Mouse (Mus musculus) CH12.LX (cell line): ENCODE data around the gene Tmem52. TPM values are rescaled to one million over a fixed set of nuclear protein-coding genes. Genes with fewer than 3 reads are reported as not detected.

ENCODE experiments used
- DNase-seq: peaks from one replicate; pipeline ENCODE4 v3.0.0-alpha.2; 2013; ENCODE audit errors: extremely low read depth
- H3K27ac ChIP-seq: 2 replicates; pipeline ENCODE4 v1.5.1; 2012; ENCODE audit warnings: low read depth, mild to moderate bottlenecking, control low read depth, moderate library complexity; ENCODE audit not compliant: insufficient read depth
- H3K27me3 ChIP-seq: replicated peaks from 2 replicates; pipeline ENCODE3; 2012; ENCODE audit warnings: inconsistent platforms
- H3K36me3 ChIP-seq, 2 experiments: replicated peaks in 1 of 2; 2 replicates each; pipeline versions ENCODE3 to v1.6.1; 2012; ENCODE audit warnings: inconsistent platforms in 1 of 2, low read length in 1 of 2, mild to moderate bottlenecking in 1 of 2, mixed read lengths in 1 of 2, moderate library complexity in 1 of 2; ENCODE audit not compliant: control insufficient read depth in 1 of 2, insufficient read depth in 1 of 2
- H3K4me1 ChIP-seq, 2 experiments: 2 replicates each; pipeline ENCODE4 v1.6.1; 2012; ENCODE audit warnings: inconsistent platforms in 1 of 2, moderate library complexity in 1 of 2; ENCODE audit not compliant: insufficient read depth in 2 of 2, control insufficient read depth in 1 of 2
- H3K4me2 ChIP-seq: 2 replicates; pipeline ENCODE4 v1.6.1; 2012; ENCODE audit warnings: low read depth, mild to moderate bottlenecking, control low read depth; ENCODE audit not compliant: poor library complexity, insufficient read depth, severe bottlenecking
- H3K4me3 ChIP-seq, 3 experiments: fragments of 150-350 bp in 1 of 3; sonication (generic) in 1 of 3; replicated peaks in 1 of 3; 2 replicates each; pipeline versions ENCODE3 to v1.5.1; 2011 to 2012; ENCODE audit warnings: low read depth in 2 of 3, low read length in 2 of 3, mild to moderate bottlenecking in 2 of 3, moderate library complexity in 2 of 3, control low read depth in 1 of 3, improper control_type of control experiment in 1 of 3, inconsistent platforms in 1 of 3, mixed read lengths in 1 of 3; ENCODE audit not compliant: poor library complexity in 1 of 3
- H3K79me2 ChIP-seq: replicated peaks from 2 replicates; pipeline ENCODE4 v1.6.1; 2012; ENCODE audit warnings: mild to moderate bottlenecking, moderate library complexity; ENCODE audit not compliant: control insufficient read depth, poor library complexity, insufficient read depth, severe bottlenecking; ENCODE audit errors: extremely low read depth
- H3K9ac ChIP-seq: 2 replicates; pipeline ENCODE4 v1.6.1; 2012; ENCODE audit warnings: low read depth, mild to moderate bottlenecking, control low read depth, moderate library complexity; ENCODE audit not compliant: insufficient read depth
- H3K9me3 ChIP-seq: replicated peaks from 2 replicates; pipeline ENCODE3; 2012; ENCODE audit warnings: low read length, inconsistent platforms, mixed read lengths
- CHD1 ChIP-seq: IDR thresholded peaks from 2 replicates; pipeline ENCODE4 v1.6.1; 2012; ENCODE audit warnings: low read depth, low read length, improper control_type of control experiment, inconsistent platforms
- CHD2 ChIP-seq: IDR thresholded peaks from 2 replicates; pipeline ENCODE4 v1.6.1; 2011; ENCODE audit warnings: low read length, improper control_type of control experiment
- CTCF ChIP-seq, 2 experiments: IDR thresholded peaks in 1 of 2; conservative IDR thresholded peaks in 1 of 2; 2 replicates each; pipeline ENCODE4 v1.5.1; 2011 to 2012; ENCODE audit warnings: low read depth in 2 of 2, low read length in 2 of 2, improper control_type of control experiment in 1 of 2, inconsistent platforms in 1 of 2, mild to moderate bottlenecking in 1 of 2, moderate library complexity in 1 of 2
- EP300 ChIP-seq: IDR thresholded peaks from 2 replicates; pipeline ENCODE4 v1.6.1; 2011; ENCODE audit warnings: low read length, improper control_type of control experiment
- GABPA ChIP-seq: IDR thresholded peaks from 2 replicates; pipeline ENCODE4 v1.6.1; 2012; ENCODE audit warnings: low read depth, low read length, improper control_type of control experiment, inconsistent platforms; ENCODE audit not compliant: insufficient replicate concordance
- HCFC1 ChIP-seq: IDR thresholded peaks from 2 replicates; pipeline ENCODE4 v1.6.1; 2012; ENCODE audit warnings: low read depth, mild to moderate bottlenecking, inconsistent platforms, low read length, improper control_type of control experiment
- IRF4 ChIP-seq: IDR thresholded peaks from 2 replicates; pipeline ENCODE4 v1.6.1; 2014; ENCODE audit warnings: low read depth, mild to moderate bottlenecking, inconsistent platforms, low read length, improper control_type of control experiment
- MAFK ChIP-seq: IDR thresholded peaks from 2 replicates; pipeline ENCODE4 v1.6.1; 2011; ENCODE audit warnings: low read length, improper control_type of control experiment; ENCODE audit not compliant: insufficient replicate concordance
- MAX ChIP-seq: IDR thresholded peaks from 2 replicates; pipeline ENCODE4 v1.6.1; 2011; ENCODE audit warnings: low read length, improper control_type of control experiment
- MXI1 ChIP-seq: IDR thresholded peaks from 2 replicates; pipeline ENCODE4 v1.6.1; 2011; ENCODE audit warnings: mild to moderate bottlenecking, low read depth, low read length, improper control_type of control experiment
- MYC ChIP-seq: IDR thresholded peaks from 2 replicates; pipeline ENCODE4 v1.6.1; 2011; ENCODE audit warnings: low read depth, mild to moderate bottlenecking, improper control_type of control experiment, low read length
- NELFE ChIP-seq: IDR thresholded peaks from 2 replicates; pipeline ENCODE4 v1.6.1; 2011; ENCODE audit warnings: low read depth, low read length, improper control_type of control experiment
- NRF1 ChIP-seq: IDR thresholded peaks from 2 replicates; pipeline ENCODE4 v1.6.1; 2014; ENCODE audit warnings: low read depth, mild to moderate bottlenecking, inconsistent platforms, low read length, improper control_type of control experiment, moderate library complexity
- POLR2AphosphoS2 ChIP-seq: IDR thresholded peaks from 2 replicates; pipeline ENCODE4 v1.6.1; 2011; ENCODE audit warnings: low read depth, low read length, improper control_type of control experiment
- TCF12 ChIP-seq: IDR thresholded peaks from 2 replicates; pipeline ENCODE4 v1.6.1; 2014; ENCODE audit warnings: low read depth, mild to moderate bottlenecking, inconsistent platforms, low read length, improper control_type of control experiment
- UBTF ChIP-seq: IDR thresholded peaks from 2 replicates; pipeline ENCODE4 v1.6.1; 2012; ENCODE audit warnings: low read depth, mild to moderate bottlenecking, inconsistent platforms, low read length, improper control_type of control experiment, moderate library complexity
- USF2 ChIP-seq: conservative IDR thresholded peaks from 2 replicates; pipeline ENCODE4 v1.6.1; 2011; ENCODE audit warnings: low read depth, low read length, improper control_type of control experiment
- ZKSCAN1 ChIP-seq: IDR thresholded peaks from 2 replicates; pipeline ENCODE4 v1.6.1; 2012; ENCODE audit warnings: low read depth, inconsistent platforms, low read length, improper control_type of control experiment, borderline replicate concordance
- ZMIZ1 ChIP-seq: IDR thresholded peaks from 2 replicates; pipeline ENCODE4 v1.6.1; 2012; ENCODE audit warnings: low read depth, mild to moderate bottlenecking, inconsistent platforms, low read length, improper control_type of control experiment
- ZNF384 ChIP-seq: IDR thresholded peaks from 2 replicates; pipeline ENCODE4 v1.6.1; 2012; ENCODE audit warnings: low read depth, low read length, improper control_type of control experiment, inconsistent platforms
- dilution Hi-C: fragments of 300-500 bp; cut with MboI; formaldehyde crosslinking; loops from 2 replicates; pipeline ENCODE4 v1.14.3; 2020; ENCODE audit warnings: low sequenced_read_pairs; ENCODE audit not compliant: extremely low pct_unique_long_range_greater_than_20kb, extremely low pct_ligation_motif_present
- in situ Hi-C: fragments of 300-500 bp; cut with MboI; formaldehyde crosslinking; loops from 3 replicates; pipeline ENCODE4 v1.14.3; 2019; ENCODE audit warnings: low sequenced_read_pairs, low pct_ligation_motif_present, low pct_unique_long_range_greater_than_20kb, mixed read lengths
- polyA plus RNA-seq: library from polyadenylated mRNA; unstranded; fragments of >175 nt; gene quantifications from 2 replicates; pipeline ENCODE4 v1.2.1, GENCODE M21; 2012; ENCODE audit warnings: low read depth; ENCODE audit not compliant: insufficient read length
- total RNA-seq, 2 experiments: library from RNA; depleted of rRNA; stranded (reverse); fragments of 300-350 nt in 1 of 2; fragments of >200 nt in 1 of 2; gene quantifications; 2 replicates each; pipeline ENCODE4 v1.2.3; 2012 to 2014

The Tmem52 gene
- total and polyA plus RNA-seq, 3 experiments: 0.34 to 0.59 TPM; not detected in 1

- Histone ChIP-seq H3K36me3 (peaks cover 7 to 46% of the 10 kb centered on the region in 2 experiments), H3K4me1 (peaks cover 14 to 51% of the 10 kb centered on the region in 2 experiments), H3K4me3 (no peak overlapping the region), H3K27me3 (no peaks in the 10 kb centered on the region), H3K9ac (no peak overlapping the region), H3K27ac (no peak overlapping the region), H3K4me2 (no peak overlapping the region; the same call in 1 of the 2 replicates), H3K9me3 (no peaks in the 10 kb centered on the region), H3K79me2 (peaks cover 95% of the 10 kb centered on the region)
- DNase-seq: no peak
- TF ChIP-seq TCF12: no peak
- no peak for TF ChIP-seq NRF1
- TF ChIP-seq GABPA: no peak
- TF ChIP-seq IRF4: 0 out of 2 replicates have a peak, but pooled peaks have one; percentile 44
- peak; percentile 67; the same call in 1 of the 2 replicates for TF ChIP-seq EP300
- in situ Hi-C loops (loop anchor here (10.0 kb wide), 1 partner anchor 54 kb away; the partner anchor contains the start of gene Nadk), dilution Hi-C loops (no loop called here)
Observed at GRCm38 (mm10) chr4:155510981-155511380, 42.1 kb downstream of the Tmem52 start.

DNA sequence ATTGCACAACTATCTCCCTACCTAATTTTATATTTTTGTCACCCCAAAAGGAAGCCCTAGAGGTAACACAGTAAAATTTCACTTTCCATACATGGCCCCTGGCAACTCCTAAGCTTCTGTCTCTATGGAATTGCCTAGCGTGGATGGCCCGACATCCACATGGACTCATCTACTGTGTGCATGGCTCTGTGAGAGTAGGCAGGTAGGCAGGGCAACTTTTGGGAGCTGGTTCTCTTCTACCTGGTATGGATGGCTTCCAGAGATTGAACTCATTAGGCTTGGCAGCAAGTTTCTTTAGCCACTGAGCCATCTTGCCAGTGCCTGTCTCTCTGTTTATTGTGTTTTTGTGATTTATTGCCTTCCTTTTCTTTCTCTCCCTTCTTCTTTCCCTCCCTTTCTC, 45.9 kb downstream of the Tmem52 start:
- TF ChIP-seq GABPA (no peak), MXI1 (no peak), CHD1 (no peak), UBTF (no peak), MAX (no peak), POLR2AphosphoS2 (no peak), ZNF384 (no peak), ZKSCAN1 (no peak), IRF4 (no peak), CHD2 (no peak), USF2 (no peak), ZMIZ1 (no peak), HCFC1 (no peak), CTCF (conservative IDR thresholded peaks at IDR 0.05 in 1 of 2, IDR thresholded peaks at IDR 0.05 in 1 of 2; ENCODE audit: low read depth in 2 of 2, low read length in 2 of 2) (no peak), NELFE (no peak), MAFK (no peak), MYC (no peak), TCF12 (no peak)
- in situ Hi-C loops (loop anchor here (10.0 kb wide), 1 partner anchor 50 kb away; the partner anchor contains the start of gene Nadk), dilution Hi-C loops (no loop called here)
- no peak overlapping the region for H3K27ac ChIP-seq
- DNase-seq: no peak
- H3K4me2 ChIP-seq: no peak overlapping the region
- no peak overlapping the region for H3K4me3 ChIP-seq
- H3K4me1 ChIP-seq: peaks cover 6 to 38% of the 10 kb centered on the region in 2 experiments; a peak in 3 of 4 replicates
- no peak overlapping the region for H3K9ac ChIP-seq
- H3K9me3 ChIP-seq: no peaks in the 10 kb centered on the region
- H3K27me3 ChIP-seq: no peaks in the 10 kb centered on the region
- H3K79me2 ChIP-seq: peaks cover 88% of the 10 kb centered on the region
- H3K36me3 ChIP-seq: peaks cover 6 to 55% of the 10 kb centered on the region in 2 experiments
